Comparison of ENCODE assay signal across 17 mouse cellular contexts in the genomic region with DNA sequence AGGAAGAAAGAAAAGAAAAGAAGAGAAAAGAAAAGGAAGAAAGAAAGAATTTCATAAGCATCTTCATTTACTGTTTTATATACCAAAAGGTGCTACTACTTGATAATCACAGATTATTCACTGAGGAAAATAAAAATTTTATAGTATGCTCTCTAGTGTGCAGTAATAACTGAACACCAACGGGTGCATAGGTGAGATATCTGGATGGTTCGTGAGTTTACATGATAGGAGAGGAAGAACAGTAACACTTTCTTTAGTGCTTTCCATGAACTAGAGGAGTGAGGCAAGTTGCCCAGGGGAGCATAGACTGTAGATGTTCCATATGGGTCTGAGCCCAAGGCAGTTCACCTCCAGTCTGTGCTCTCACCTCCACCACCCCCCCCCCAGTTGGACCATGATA.
"Had no signal": no experiment of that assay in that cellular context is flagged by ENCODE, and none has a peak within 500 bp of the region (broad histone marks: within the 10 kb centered on the region; RNA-seq: fewer than 3 reads in every experiment).

No protein-coding gene starts in this region.

- H3K27ac ChIP-seq: neural tube, embryonic 12.5 days; neural tube, embryonic 13.5 days; neural tube, embryonic 15.5 days; stomach, embryonic 15.5 days; stomach, postnatal 0 days had no signal

- DNase-seq: retina, postnatal 1 day; right cerebral cortex, adult 18-20 months; right cerebral cortex, postnatal 14 days; right cerebral cortex, postnatal 25 days; right cerebral cortex, postnatal 4 days; spleen, adult 18-20 months; thymus, adult 18-20 months; thymus, adult 2 months; thymus, postnatal 14 days; thymus, postnatal 25 days; thymus, postnatal 36 days; thymus, postnatal 4 days had no signal

- H3K9ac ChIP-seq: neural tube, embryonic 12.5 days; neural tube, embryonic 13.5 days; neural tube, embryonic 15.5 days; stomach, embryonic 15.5 days had no signal

- H3K27me3 ChIP-seq: neural tube, embryonic 12.5 days; neural tube, embryonic 15.5 days; stomach, embryonic 15.5 days had no signal

- H3K4me1 ChIP-seq: neural tube, embryonic 12.5 days; neural tube, embryonic 13.5 days; neural tube, embryonic 15.5 days; stomach, embryonic 15.5 days had no signal

- H3K9me3 ChIP-seq: neural tube, embryonic 12.5 days; neural tube, embryonic 13.5 days; neural tube, embryonic 15.5 days; stomach, embryonic 15.5 days had no signal

- H3K36me3 ChIP-seq: neural tube, embryonic 12.5 days; neural tube, embryonic 13.5 days; neural tube, embryonic 15.5 days; stomach, embryonic 15.5 days had no signal

- H3K4me2 ChIP-seq: neural tube, embryonic 12.5 days; neural tube, embryonic 13.5 days; neural tube, embryonic 15.5 days; stomach, embryonic 15.5 days had no signal

- H3K4me3 ChIP-seq: neural tube, embryonic 12.5 days; neural tube, embryonic 13.5 days; neural tube, embryonic 15.5 days; stomach, embryonic 15.5 days had no signal
